Mouse (Mus musculus) left cerebral cortex, postnatal 4 days (tissue): Measurements from ENCODE around the gene Sufu. TPM values are rescaled to one million over a fixed set of nuclear protein-coding genes. Genes with fewer than 3 reads are reported as not detected.

Source experiments
- DNase-seq: peaks from one replicate; pipeline ENCODE4 v3.0.0-alpha.2; 2022
- intact Hi-C: fragments of 180-260 bp; cut with DNase I; formaldehyde crosslinking; loops from one replicate; pipeline ENCODE4 v1.15.1; 2025
- total RNA-seq, 2 experiments: library from RNA; stranded (reverse); gene quantifications; 2 replicates each; pipeline ENCODE4 v1.2.3; 2021

Gene Sufu
- total RNA-seq, 2 experiments from 2014 or later = 22.2 to 23.9 TPM

DNA sequence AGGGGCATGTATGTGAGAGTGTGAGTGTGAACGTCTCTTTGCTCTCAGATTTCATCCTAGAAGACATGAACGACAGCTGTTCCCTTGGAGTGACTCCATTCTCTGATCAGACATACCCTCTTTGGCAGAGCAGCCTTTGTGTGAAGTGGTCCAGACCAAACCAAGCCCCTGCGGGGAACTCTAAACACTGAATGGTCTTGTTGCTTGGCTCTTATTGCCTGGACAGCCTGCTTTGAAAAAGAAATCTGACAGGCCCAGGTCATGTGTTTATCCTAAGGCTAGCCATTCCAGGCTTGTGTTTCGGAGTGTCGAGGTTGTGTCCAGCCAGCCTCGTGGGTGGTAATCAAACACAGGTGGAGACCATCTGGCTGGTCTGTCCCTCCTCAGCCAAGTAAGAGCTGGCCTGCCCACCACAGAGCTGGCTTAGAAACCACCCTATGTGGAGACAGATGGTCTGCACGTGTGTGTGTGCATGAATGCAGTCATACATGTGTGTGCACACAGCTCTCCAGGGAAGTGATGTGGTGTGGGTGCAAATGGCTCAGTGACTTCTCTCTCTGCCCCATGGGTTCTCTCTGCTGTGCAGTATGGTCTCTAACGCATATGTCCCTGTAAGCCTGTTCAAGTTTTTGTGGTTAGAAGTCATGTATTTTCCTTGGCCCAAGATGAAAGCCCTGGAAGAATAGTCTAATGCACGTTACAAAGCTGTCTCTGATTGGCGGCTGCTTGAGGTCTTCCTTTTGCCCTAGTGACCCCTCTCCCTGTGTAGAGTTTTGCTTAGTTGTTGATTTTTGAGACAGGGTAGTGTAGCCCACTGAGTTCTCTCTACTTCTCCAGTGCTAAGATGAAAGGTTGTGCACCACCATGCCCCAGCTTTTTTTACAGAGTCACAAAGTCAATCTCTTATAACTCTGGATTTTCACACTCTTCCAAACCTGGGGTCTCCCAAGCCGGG lies 26.0 kb downstream of the Sufu start:
- DNase-seq = peak; percentile 92
- intact Hi-C loops = no loop called here

DNA sequence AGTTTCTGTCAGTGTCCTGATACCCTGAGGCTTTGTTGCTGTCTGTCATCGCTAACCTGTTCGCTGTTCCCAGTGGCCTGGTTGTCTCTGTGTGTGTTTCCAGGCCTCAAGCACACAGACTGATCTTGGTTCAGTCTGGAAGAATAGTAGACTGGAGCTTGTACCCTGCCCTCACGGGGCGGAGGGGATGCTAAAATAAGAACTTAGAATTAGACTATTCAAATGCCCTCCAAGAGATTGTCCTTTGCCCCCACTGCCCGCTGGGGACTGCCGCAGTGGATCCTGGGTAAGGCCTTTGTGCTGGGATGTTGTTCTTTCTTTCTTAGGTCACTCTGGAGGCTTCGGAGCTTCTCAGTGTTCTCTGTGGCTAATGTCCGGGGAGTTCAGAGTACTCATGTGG lies 28.6 kb downstream of the Sufu start:
- intact Hi-C loops = no loop called here
- DNase-seq = no peak

DNA sequence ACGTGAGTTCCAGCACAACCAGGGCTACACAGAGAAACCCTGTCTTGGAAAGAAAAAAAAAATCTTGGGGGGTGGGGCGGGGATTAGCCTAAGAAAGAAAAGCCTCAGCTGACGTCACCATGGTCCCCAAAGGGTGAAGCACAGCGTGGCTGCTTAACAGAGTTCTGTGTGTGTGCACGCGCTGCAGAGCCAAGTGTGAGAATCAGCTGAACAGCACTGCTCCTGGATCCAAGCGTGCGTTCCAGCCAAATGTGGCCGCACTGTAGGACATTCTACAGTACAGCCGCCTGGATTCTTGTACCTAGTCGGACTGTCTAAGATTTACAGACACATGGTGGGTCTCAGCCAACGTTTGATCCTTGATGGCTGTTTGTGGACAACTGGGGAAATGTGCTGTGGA lies 29.8 kb downstream of the Sufu start:
- intact Hi-C loops = no loop called here
- DNase-seq = no peak

GRCm38 (mm10) chr19:46429250-46429649 lies 32.6 kb downstream of the Sufu start:
- intact Hi-C loops = no loop called here
- no peak for DNase-seq

DNA sequence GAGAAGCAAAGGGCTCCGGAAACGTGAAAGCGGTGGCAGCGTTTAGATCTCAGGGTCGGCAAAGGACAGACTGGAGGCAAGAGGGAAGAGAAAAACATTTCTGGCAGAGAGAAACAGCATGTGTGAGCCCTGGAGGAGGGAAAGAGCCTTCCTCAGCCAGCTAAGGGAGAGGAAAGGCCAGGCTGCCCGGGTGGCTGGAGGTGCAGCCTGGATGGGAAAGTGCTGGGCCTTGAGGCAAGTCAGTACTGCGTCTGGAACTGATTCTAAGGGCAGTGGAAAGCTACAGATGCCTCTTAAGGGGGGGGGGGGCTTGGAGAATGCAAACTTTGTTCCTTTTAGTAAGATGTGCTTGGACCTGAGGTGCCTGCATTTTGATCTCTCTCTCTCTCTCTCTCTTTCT lies 37.0 kb downstream of the Sufu start:
- intact Hi-C loops = no loop called here
- DNase-seq = no peak

- intact Hi-C loops = no loop called here
- DNase-seq = no peak
Measured at GRCm38 (mm10) chr19:46434148-46434547, 37.5 kb downstream of the Sufu start.

DNA sequence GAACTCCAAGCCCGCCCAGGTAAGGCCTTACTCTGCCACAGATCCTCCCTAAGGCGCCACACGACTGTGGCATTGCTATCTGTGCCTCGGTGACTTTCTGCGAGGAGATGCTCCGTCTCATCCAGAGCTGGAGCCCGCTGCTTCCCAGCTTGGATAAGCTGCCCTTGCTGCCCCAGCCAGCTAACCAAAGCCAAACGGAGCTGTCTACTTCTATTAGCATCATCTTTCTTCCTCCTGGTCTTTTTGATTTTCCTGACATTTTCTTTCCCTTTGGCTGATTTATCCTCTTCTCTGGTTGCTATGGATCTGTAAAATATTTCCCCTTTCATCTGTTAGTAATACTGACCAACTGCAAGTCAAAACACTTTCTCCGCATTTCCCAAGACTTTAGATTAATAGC lies 37.9 kb downstream of the Sufu start:
- intact Hi-C loops = no loop called here
- DNase-seq = peak; percentile 60

GRCm38 (mm10) chr19:46435492-46435891 lies 38.8 kb downstream of the Sufu start:
- peak; percentile 54 for DNase-seq
- intact Hi-C loops = no loop called here

DNA sequence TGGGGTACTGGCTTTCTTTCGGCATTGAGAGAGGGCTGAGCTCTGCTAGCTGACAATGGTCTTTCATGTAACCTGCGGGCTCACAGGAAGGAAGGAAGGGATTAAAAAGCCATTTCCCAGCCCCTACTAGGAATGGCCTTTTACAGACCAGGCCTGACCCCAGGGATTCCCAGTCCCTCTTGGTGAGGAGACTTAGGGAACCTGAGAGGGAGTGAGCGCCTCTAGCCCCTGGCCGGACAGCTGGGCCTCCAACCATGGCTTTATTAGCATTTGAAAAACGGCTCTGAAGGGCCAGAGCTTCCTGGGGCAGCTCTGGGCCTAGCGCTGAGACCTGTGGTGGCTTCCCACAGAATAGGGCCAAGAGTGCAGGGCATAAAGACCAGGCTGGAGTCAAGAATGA lies 46.8 kb downstream of the Sufu start:
- no peak for DNase-seq
- intact Hi-C loops = loop anchor here (5.0 to 10.0 kb wide), 2 partner anchors 46 to 99 kb away; partner anchors contain the start of genes Actr1a, Mfsd13a and Sufu

- peak; percentile 88 for DNase-seq
- intact Hi-C loops = loop anchor here (5.0 to 10.0 kb wide), 2 partner anchors 47 to 99 kb away; partner anchors contain the start of genes Actr1a, Mfsd13a and Sufu
Measured at GRCm38 (mm10) chr19:46444209-46444608, 47.5 kb downstream of the Sufu start.

DNA sequence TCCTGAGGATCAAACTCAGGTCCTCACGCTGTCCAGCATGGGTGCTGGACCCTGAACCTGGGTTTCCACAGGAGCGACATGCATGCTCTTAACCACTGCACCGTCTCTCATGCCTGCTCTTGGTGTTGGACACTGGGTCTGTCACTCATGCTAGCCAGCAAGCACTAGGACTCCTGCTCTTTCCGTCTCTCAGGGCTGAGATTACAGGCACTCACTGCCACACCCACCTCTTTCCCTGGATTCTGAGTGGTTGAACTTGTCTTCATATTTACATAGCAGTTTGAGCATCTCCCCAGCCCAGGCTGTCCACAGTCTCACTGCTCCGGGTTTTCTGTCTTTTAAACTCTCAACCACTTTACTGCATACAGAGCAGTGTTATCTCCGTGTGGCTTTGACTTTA lies 48.9 kb downstream of the Sufu start:
- DNase-seq = no peak
- intact Hi-C loops = loop anchor here (10.0 kb wide), 1 partner anchor 101 kb away; the partner anchor contains the start of gene Mfsd13a

GRCm38 (mm10) chr19:46446436-46447020 lies 49.8 kb downstream of the Sufu start:
- intact Hi-C loops = loop anchor here (10.0 kb wide), 1 partner anchor 102 kb away; the partner anchor contains the start of gene Mfsd13a
- no peak for DNase-seq

- peak; percentile 60 for DNase-seq
- intact Hi-C loops = loop anchor here (10.0 kb wide), 1 partner anchor 102 kb away; the partner anchor contains the start of gene Mfsd13a
Measured at GRCm38 (mm10) chr19:46447110-46447509, 50.4 kb downstream of the Sufu start.

DNA sequence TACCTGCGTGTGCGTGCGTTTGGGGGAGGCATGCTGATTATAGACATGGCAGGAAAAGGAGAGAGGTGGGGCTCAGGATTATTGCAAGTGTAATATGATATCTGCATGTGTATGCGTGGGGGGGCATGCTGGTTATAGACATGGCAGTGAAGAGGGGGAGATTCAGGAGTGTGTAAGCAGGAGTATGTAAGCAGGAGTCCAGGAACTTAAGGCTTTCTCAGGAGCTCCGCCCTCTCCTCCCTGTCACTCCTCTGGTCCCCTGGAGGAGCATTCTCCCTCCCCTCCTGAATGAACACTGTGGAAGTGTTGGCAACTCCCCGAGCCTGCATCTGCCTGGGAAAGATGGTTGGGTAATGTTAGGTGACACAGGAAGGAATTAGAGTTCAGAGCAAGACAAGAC lies 51.2 kb downstream of the Sufu start:
- DNase-seq = peak; percentile 47
- intact Hi-C loops = loop anchor here (10.0 kb wide), 1 partner anchor 103 kb away; the partner anchor contains the start of gene Mfsd13a

DNA sequence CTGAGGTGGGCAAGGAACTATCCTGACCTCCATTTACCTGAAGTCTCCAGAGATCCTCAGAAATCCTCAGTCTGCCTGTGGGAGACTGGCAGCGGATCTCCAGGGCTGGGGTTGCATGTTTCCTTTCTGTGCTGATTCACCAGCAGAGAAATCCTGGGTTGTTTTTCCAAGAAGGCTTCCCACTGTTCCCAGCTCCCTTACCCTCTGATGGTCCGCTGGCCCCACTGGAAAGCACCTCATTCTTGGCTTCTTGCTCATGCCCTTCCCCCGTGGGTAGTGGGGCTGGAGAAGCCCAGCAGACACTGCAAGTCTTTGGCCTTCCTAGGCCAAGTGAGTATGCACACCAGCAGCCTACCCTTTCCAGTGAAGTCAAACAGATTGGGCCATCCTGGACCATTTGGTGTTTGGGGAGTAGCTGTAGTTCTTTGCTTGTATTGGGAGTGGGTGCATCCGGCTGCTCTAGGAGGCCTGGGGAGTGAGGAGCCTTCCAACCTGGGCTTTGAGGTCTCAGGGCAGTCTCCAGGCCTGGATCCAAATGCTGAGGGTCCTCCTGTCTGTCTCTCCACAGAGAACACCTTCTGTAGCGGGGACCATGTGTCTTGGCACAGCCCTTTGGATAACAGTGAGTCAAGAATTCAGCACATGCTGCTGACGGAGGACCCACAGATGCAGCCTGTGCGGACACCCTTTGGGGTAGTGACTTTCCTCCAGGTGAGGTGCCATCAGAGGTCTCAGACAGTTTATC lies 52.7 kb downstream of the Sufu start:
- DNase-seq = no peak

GRCm38 (mm10) chr19:46452052-46452827 lies 55.5 kb downstream of the Sufu start:
- peak; percentile 73 for DNase-seq
- intact Hi-C loops = no loop called here

More for the DNA sequence above, 52.7 kb downstream of the Sufu start:
- intact Hi-C loops = loop anchor here (10.0 kb wide), 1 partner anchor 105 kb away; the partner anchor contains the start of gene Mfsd13a

GRCm38 (mm10) chr19:46452916-46453315 lies 56.2 kb downstream of the Sufu start:
- no peak for DNase-seq
- intact Hi-C loops = no loop called here

- intact Hi-C loops = no loop called here
- DNase-seq = no peak
Measured at GRCm38 (mm10) chr19:46454126-46454880, 57.6 kb downstream of the Sufu start.

DNA sequence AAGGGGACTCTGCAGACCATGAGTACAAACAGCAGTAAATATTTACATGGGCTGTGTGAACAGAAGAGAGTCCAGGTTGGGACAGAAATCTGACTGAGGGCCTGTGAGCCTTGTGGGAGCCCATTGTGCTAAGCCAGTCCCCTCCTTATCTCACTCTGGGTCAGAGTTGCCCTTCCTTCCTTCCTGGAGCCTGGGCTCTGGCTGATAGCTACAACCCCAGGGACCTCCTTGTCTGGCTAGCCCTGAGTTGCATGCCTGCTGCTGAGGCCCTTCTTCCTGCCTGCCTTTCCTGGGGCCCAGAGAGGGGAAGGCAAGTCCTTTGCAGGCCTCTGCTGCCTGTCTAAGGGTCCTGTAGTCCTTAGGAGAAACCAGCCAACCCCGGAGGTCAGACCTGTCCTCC lies 58.3 kb downstream of the Sufu start:
- intact Hi-C loops = no loop called here
- DNase-seq = no peak
